Mouse (Mus musculus): Measurements from ENCODE around the gene Eif4a2. TPM values are rescaled to one million over a fixed set of nuclear protein-coding genes. Genes with fewer than 3 reads are reported as not detected.

Eif4a2 gene
- polyA plus RNA-seq, 1 experiment from 2014 or later, result 189 TPM

GRCm38 (mm10) chr16:23140911-23141310, 33.7 kb downstream of the Eif4a2 start:
- H3K9ac ChIP-seq (ENCODE audit: low read depth, low read length), result no peak overlapping the region
- no peak overlapping the region for H3K4me3 ChIP-seq (ENCODE audit: low read depth, low read length)
- no peak overlapping the region for H3K27ac ChIP-seq (ENCODE audit: low read depth, low read length)
- WGBS, result 96% methylated on average over 3 of the region's 3 CpGs
- ATAC-seq (replicated peaks; ENCODE audit: low FRiP score) (no peak), DNase-seq (ENCODE audit: low spot score) (no peak)
- no peaks in the 10 kb centered on the region for H3K9me3 ChIP-seq (ENCODE audit: control insufficient read depth, low read length)
- no peaks in the 10 kb centered on the region for H3K4me1 ChIP-seq (replicated peaks; ENCODE audit: control insufficient read depth, insufficient read depth, low read length)
- no peak overlapping the region for H3K4me2 ChIP-seq
- H3K27me3 ChIP-seq (replicated peaks; ENCODE audit: control insufficient read depth, insufficient read depth, low read length), result no peaks in the 10 kb centered on the region
- no peaks in the 10 kb centered on the region for H3K36me3 ChIP-seq (ENCODE audit: control insufficient read depth, insufficient read depth, low read length)

GRCm38 (mm10) chr16:23144326-23144725, 37.1 kb downstream of the Eif4a2 start:
- no peak overlapping the region for H3K4me2 ChIP-seq
- ATAC-seq (replicated peaks; ENCODE audit: low FRiP score) (no peak), DNase-seq (ENCODE audit: low spot score) (no peak)
- no peak overlapping the region for H3K9ac ChIP-seq (ENCODE audit: low read depth, low read length)
- no peaks in the 10 kb centered on the region for H3K4me1 ChIP-seq (replicated peaks; ENCODE audit: control insufficient read depth, insufficient read depth, low read length)
- H3K27me3 ChIP-seq (replicated peaks; ENCODE audit: control insufficient read depth, insufficient read depth, low read length), result no peaks in the 10 kb centered on the region
- no peak overlapping the region for H3K27ac ChIP-seq (ENCODE audit: low read depth, low read length)
- no peaks in the 10 kb centered on the region for H3K9me3 ChIP-seq (ENCODE audit: control insufficient read depth, low read length)
- WGBS, result 63% methylated on average over 7 of the region's 7 CpGs
- no peaks in the 10 kb centered on the region for H3K36me3 ChIP-seq (ENCODE audit: control insufficient read depth, insufficient read depth, low read length)
- no peak overlapping the region for H3K4me3 ChIP-seq (ENCODE audit: low read depth, low read length)

- 76% methylated on average over 5 of the region's 5 CpGs for WGBS
- Histone ChIP-seq H3K27ac (ENCODE audit: low read depth, low read length) (no peak overlapping the region), H3K9me3 (ENCODE audit: control insufficient read depth, low read length) (no peaks in the 10 kb centered on the region), H3K27me3 (replicated peaks; ENCODE audit: control insufficient read depth, insufficient read depth, low read length) (no peaks in the 10 kb centered on the region), H3K4me2 (no peak overlapping the region), H3K4me3 (ENCODE audit: low read depth, low read length) (no peak overlapping the region), H3K36me3 (ENCODE audit: control insufficient read depth, insufficient read depth, low read length) (no peaks in the 10 kb centered on the region), H3K4me1 (replicated peaks; ENCODE audit: control insufficient read depth, insufficient read depth, low read length) (no peaks in the 10 kb centered on the region), H3K9ac (ENCODE audit: low read depth, low read length) (no peak overlapping the region)
- DNase-seq (ENCODE audit: low spot score), result no peak
- no peak for ATAC-seq (replicated peaks; ENCODE audit: low FRiP score)
Observed at GRCm38 (mm10) chr16:23145211-23145610, 38.0 kb downstream of the Eif4a2 start.

- no peaks in the 10 kb centered on the region for H3K27me3 ChIP-seq (replicated peaks; ENCODE audit: control insufficient read depth, insufficient read depth, low read length)
- no peaks in the 10 kb centered on the region for H3K36me3 ChIP-seq (ENCODE audit: control insufficient read depth, insufficient read depth, low read length)
- H3K4me2 ChIP-seq, result no peak within 1 kb of the TSS
- no peaks in the 10 kb centered on the region for H3K4me1 ChIP-seq (replicated peaks; ENCODE audit: control insufficient read depth, insufficient read depth, low read length)
- no peak within 1 kb of the TSS for H3K9ac ChIP-seq (ENCODE audit: low read depth, low read length)
- no peaks in the 10 kb centered on the region for H3K9me3 ChIP-seq (ENCODE audit: control insufficient read depth, low read length)
- 78% methylated on average over 3 of the region's 3 CpGs for whole genome bisulfite sequencing
- ATAC-seq (replicated peaks; ENCODE audit: low FRiP score) (no peak), DNase-seq (ENCODE audit: low spot score) (no peak)
- H3K4me3 ChIP-seq (ENCODE audit: low read depth, low read length), result no peak within 1 kb of the TSS
- H3K27ac ChIP-seq (ENCODE audit: low read depth, low read length), result no peak within 1 kb of the TSS
Observed at GRCm38 (mm10) chr16:23146280-23146679, 39.0 kb downstream of the Eif4a2 start, which contains the start of gene Adipoq. TSS of gene Adipoq (plus strand) at chr16:23146536.

GRCm38 (mm10) chr16:23148936-23149335, 41.7 kb downstream of the Eif4a2 start:
- no peak overlapping the region for H3K27ac ChIP-seq (ENCODE audit: low read depth, low read length)
- H3K9me3 ChIP-seq (ENCODE audit: control insufficient read depth, low read length), result no peaks in the 10 kb centered on the region
- H3K27me3 ChIP-seq (replicated peaks; ENCODE audit: control insufficient read depth, insufficient read depth, low read length), result no peaks in the 10 kb centered on the region
- H3K4me1 ChIP-seq (replicated peaks; ENCODE audit: control insufficient read depth, insufficient read depth, low read length), result no peaks in the 10 kb centered on the region
- H3K4me3 ChIP-seq (ENCODE audit: low read depth, low read length), result no peak overlapping the region
- no peak overlapping the region for H3K4me2 ChIP-seq
- WGBS, result 69% methylated on average over 2 of the region's 2 CpGs
- no peak overlapping the region for H3K9ac ChIP-seq (ENCODE audit: low read depth, low read length)
- ATAC-seq (replicated peaks; ENCODE audit: low FRiP score), result no peak
- H3K36me3 ChIP-seq (ENCODE audit: control insufficient read depth, insufficient read depth, low read length), result no peaks in the 10 kb centered on the region
- DNase-seq (ENCODE audit: low spot score), result no peak

GRCm38 (mm10) chr16:23149396-23149795, 42.2 kb downstream of the Eif4a2 start:
- no peaks in the 10 kb centered on the region for H3K4me1 ChIP-seq (replicated peaks; ENCODE audit: control insufficient read depth, insufficient read depth, low read length)
- no peaks in the 10 kb centered on the region for H3K9me3 ChIP-seq (ENCODE audit: control insufficient read depth, low read length)
- ATAC-seq (replicated peaks; ENCODE audit: low FRiP score) (no peak), DNase-seq (ENCODE audit: low spot score) (no peak)
- no peak overlapping the region for H3K4me2 ChIP-seq
- no peak overlapping the region for H3K4me3 ChIP-seq (ENCODE audit: low read depth, low read length)
- no peak overlapping the region for H3K27ac ChIP-seq (ENCODE audit: low read depth, low read length)
- no peaks in the 10 kb centered on the region for H3K27me3 ChIP-seq (replicated peaks; ENCODE audit: control insufficient read depth, insufficient read depth, low read length)
- H3K36me3 ChIP-seq (ENCODE audit: control insufficient read depth, insufficient read depth, low read length), result no peaks in the 10 kb centered on the region
- 77% methylated on average over 8 of the region's 8 CpGs for WGBS
- H3K9ac ChIP-seq (ENCODE audit: low read depth, low read length), result no peak overlapping the region

GRCm38 (mm10) chr16:23151423-23151822, 44.2 kb downstream of the Eif4a2 start:
- no peak for ATAC-seq (replicated peaks; ENCODE audit: low FRiP score)
- Histone ChIP-seq H3K9ac (ENCODE audit: low read depth, low read length) (no peak overlapping the region), H3K36me3 (ENCODE audit: control insufficient read depth, insufficient read depth, low read length) (no peaks in the 10 kb centered on the region), H3K4me2 (no peak overlapping the region), H3K27ac (ENCODE audit: low read depth, low read length) (no peak overlapping the region), H3K4me1 (replicated peaks; ENCODE audit: control insufficient read depth, insufficient read depth, low read length) (no peaks in the 10 kb centered on the region), H3K9me3 (ENCODE audit: control insufficient read depth, low read length) (no peaks in the 10 kb centered on the region), H3K27me3 (replicated peaks; ENCODE audit: control insufficient read depth, insufficient read depth, low read length) (no peaks in the 10 kb centered on the region), H3K4me3 (ENCODE audit: low read depth, low read length) (no peak overlapping the region)
- 26% methylated on average over 2 of the region's 2 CpGs for WGBS
- no peak for DNase-seq (ENCODE audit: low spot score)

- H3K27me3 ChIP-seq (replicated peaks; ENCODE audit: control insufficient read depth, insufficient read depth, low read length), result no peaks in the 10 kb centered on the region
- no peak overlapping the region for H3K4me3 ChIP-seq (ENCODE audit: low read depth, low read length)
- H3K9ac ChIP-seq (ENCODE audit: low read depth, low read length), result no peak overlapping the region
- WGBS, result 75% methylated on average over 5 of the region's 5 CpGs
- no peak overlapping the region for H3K4me2 ChIP-seq
- H3K27ac ChIP-seq (ENCODE audit: low read depth, low read length), result no peak overlapping the region
- H3K36me3 ChIP-seq (ENCODE audit: control insufficient read depth, insufficient read depth, low read length), result no peaks in the 10 kb centered on the region
- ATAC-seq (replicated peaks; ENCODE audit: low FRiP score) (no peak), DNase-seq (ENCODE audit: low spot score) (no peak)
- H3K4me1 ChIP-seq (replicated peaks; ENCODE audit: control insufficient read depth, insufficient read depth, low read length), result no peaks in the 10 kb centered on the region
- H3K9me3 ChIP-seq (ENCODE audit: control insufficient read depth, low read length), result no peaks in the 10 kb centered on the region
Observed at GRCm38 (mm10) chr16:23154261-23154660, 47.0 kb downstream of the Eif4a2 start.

GRCm38 (mm10) chr16:23157013-23157412, 49.8 kb downstream of the Eif4a2 start:
- ATAC-seq (replicated peaks; ENCODE audit: low FRiP score), result no peak
- Histone ChIP-seq H3K4me2 (no peak overlapping the region), H3K27me3 (replicated peaks; ENCODE audit: control insufficient read depth, insufficient read depth, low read length) (no peaks in the 10 kb centered on the region), H3K27ac (ENCODE audit: low read depth, low read length) (no peak overlapping the region), H3K9me3 (ENCODE audit: control insufficient read depth, low read length) (no peaks in the 10 kb centered on the region), H3K4me3 (ENCODE audit: low read depth, low read length) (no peak overlapping the region), H3K9ac (ENCODE audit: low read depth, low read length) (no peak overlapping the region), H3K36me3 (ENCODE audit: control insufficient read depth, insufficient read depth, low read length) (no peaks in the 10 kb centered on the region), H3K4me1 (replicated peaks; ENCODE audit: control insufficient read depth, insufficient read depth, low read length) (no peaks in the 10 kb centered on the region)
- WGBS, result 90% methylated on average over 13 of the region's 13 CpGs
- no peak for DNase-seq (ENCODE audit: low spot score)
